22 mouse cellular contexts compared by ENCODE assay signal in genomic region chr3:134115007-134115406, GRCm38 (mm10).
"Had no signal": no experiment of that assay in that cellular context is flagged by ENCODE, and none has a peak within 500 bp of the region (broad histone marks: within the 10 kb centered on the region; RNA-seq: fewer than 3 reads in every experiment).

No protein-coding gene starts in this region.

- H3K27me3 ChIP-seq: kidney, embryonic 15.5 days; limb, embryonic 12.5 days; limb, embryonic 15.5 days had no signal

- ATAC-seq: intestine, postnatal 0 days; liver, postnatal 0 days; lung, postnatal 0 days; midbrain, embryonic 16.5 days had no signal

- H3K36me3 ChIP-seq: kidney, embryonic 15.5 days; limb, embryonic 12.5 days; limb, embryonic 15.5 days had no signal

- H3K27ac ChIP-seq: kidney, embryonic 15.5 days; limb, embryonic 12.5 days; limb, embryonic 15.5 days; liver, embryonic 14.5 days; macrophage; stomach, postnatal 0 days had no signal

- DNase-seq: kidney, adult 8-10 months; kidney, postnatal 14 days; kidney, postnatal 4 days; liver, postnatal 0 days; lung, embryonic 14.5 days; right cerebral cortex, adult 18-20 months; right cerebral cortex, postnatal 14 days; right cerebral cortex, postnatal 4 days; thymus, adult 2 months; thymus, postnatal 14 days; thymus, postnatal 4 days had no signal

- H3K4me1 ChIP-seq: limb, embryonic 12.5 days; limb, embryonic 15.5 days had no signal

- H3K9ac ChIP-seq: kidney, embryonic 15.5 days; limb, embryonic 12.5 days; limb, embryonic 15.5 days; liver, embryonic 14.5 days; liver, postnatal 0 days; lung, embryonic 14.5 days had no signal

- H3K4me2 ChIP-seq: kidney, embryonic 15.5 days; limb, embryonic 12.5 days; limb, embryonic 15.5 days; liver, embryonic 11.5 days; lung, embryonic 14.5 days had no signal

- H3K4me3 ChIP-seq: kidney, embryonic 15.5 days; limb, embryonic 12.5 days; limb, embryonic 15.5 days; myocyte had no signal

- H3K9me3 ChIP-seq: kidney, embryonic 15.5 days; limb, embryonic 12.5 days; limb, embryonic 15.5 days had no signal
